Mouse (Mus musculus): ENCODE data around the gene Upk3b.

Gene Upk3b

DNA sequence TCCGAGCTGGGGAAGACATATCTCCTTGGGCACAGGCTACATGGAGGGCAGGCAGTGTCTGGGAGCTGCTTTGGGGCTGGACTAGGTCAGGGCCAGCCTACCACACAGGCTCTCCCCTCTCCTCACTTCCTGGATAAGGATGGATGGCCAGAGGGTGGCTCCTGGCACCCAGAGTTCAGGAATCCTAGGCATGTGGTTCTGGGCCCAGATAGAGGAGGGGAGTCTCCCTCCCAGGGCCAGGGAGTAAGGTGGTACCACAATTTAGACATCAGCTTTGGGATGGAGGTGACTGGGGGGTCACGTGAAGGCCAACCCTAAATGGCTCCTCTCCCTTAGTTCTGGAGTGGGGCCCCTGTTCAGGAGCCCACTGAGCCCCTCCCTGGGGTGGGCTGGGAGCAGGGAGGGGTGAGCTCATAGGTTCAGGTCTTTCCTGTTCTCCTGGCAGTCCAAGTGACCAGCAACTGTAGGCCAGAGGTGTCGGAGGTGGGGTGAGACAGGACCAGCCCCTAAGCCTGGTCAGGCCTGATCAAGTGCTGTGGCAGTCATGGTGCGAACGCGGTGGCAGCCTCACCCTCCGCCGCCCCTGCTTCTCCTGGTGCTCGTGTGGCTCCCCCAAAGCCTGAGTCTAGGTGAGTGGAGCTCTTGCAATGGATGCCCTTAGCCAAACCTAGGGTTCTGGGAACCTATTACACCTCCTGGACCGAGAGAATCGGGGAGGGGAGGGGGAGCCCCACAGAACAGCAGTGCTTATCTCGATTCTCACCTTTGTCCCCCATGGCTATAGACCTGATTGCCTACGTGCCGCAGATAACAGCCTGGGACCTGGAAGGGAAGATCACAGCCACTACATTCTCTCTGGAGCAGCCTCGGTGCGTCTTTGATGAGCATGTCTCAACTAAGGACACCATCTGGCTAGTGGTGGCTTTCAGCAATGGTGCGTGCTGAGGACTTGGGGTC is at the start of gene Upk3b:
Upk3b (plus strand) TSS at position 239 of the 957 bp plus-strand sequence.
- DNase-seq = no peak

DNA sequence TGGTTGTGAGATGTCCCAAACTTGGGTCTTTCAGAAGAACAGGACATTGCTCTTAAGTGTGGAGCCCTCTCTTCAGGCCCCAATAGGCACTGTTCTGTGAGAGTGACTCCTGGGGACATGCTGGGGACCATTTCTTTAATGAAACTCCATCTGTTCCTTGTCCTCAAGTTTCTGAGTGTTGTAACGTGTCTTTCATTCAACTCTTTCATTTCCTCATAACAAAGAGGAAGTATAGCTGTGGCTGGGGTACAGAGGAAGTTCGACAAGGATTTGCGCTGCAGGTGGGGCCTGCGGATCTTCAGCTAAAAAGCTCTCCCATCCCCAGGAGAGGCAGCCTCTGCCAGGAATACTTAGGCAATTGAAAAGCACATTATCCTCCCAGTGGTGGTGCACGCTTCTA is 47.7 kb upstream of the Upk3b start:
- DNase-seq = no peak

DNA sequence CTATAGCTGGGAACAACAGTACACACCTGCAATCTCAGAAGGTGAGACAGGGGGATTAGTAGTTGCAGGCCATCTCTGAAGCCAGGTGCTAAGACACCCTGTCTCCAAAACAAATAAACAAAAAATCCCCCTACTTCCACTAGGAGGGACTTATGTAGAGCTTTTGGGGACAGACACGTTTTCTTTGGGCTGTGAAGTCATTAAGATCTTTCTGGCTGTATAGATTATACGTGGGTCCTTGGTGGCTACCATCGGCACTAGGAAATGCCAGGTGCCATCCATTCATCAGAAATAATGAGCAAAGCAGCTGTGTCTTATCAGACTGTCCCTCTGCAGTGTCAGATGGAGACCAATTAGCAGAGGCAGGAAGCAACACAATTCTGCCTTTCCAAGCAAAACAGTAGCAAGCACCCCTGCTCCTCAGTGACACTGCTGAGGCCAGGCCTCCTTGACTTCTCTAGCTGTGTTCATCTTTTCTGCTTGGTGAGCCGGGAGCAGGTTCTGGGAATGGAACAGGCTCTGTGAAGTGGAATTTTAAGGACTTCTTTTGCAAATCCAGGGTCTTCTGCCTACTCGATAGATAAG is 44.8 kb upstream of the Upk3b start:
- DNase-seq = no peak

DNA sequence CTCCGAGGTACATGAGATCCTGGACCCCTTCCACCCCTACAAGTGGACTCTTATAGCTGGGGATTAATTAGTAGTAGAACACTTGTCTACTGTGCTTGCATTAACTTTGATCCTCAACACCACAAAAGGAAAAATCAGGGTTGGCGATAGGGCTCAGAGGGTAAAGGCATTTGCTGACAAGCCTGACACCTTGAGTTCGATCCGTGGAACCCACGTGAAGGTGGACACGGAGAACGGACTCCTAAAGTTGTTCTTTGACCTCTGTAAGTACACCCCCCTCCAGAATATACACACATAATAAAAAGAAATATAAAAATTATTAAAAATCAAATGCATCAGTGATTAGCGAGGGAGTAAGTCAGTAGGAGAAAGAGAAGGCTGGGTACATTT is 44.0 kb upstream of the Upk3b start:
- no peak for DNase-seq

DNA sequence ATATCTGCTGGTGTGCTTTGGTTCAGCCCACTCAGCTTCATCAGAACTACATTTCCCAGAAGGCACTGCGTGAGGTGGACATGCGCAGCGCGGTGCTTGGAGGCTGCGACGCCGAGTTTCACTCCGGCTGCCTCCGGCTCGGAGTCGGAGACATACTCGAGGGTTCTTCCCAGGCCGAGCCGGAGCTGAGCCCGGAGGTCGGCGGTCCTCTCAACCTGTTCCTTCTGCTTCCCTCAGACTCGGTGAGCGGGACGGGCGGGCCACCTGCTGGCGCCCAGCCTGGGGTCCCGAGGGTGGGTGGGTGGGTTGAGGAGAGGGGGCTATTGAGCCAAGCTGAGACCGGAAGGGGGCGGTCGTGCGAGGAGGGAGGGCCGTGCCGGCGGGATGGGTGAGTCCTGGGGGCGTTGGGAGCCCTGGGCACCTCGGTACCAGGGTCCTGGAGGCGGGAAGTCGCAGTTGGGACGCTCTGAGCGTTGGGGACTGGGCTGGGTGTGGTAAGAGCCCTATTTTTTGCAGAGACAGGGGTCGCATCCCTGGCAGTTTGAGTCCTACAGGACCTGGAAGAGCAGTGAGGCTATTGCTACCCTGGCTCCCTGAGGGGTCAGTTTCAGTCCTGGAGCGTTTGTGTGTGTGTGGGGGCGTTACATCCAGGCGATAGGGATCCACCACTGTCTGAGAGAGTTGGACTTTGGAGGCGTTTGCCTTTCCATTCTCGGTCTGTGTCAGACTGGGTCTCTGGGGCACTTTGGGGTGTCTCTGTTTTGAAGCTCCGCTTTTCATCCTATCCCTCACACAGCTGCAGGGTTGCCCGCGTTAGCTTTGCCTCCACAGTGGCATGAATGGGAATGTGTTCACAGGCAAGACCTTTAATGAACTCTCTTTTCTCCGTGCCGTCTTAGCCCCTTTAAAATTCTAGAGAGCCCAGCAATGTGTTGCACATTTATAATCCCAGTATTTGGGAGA is 43.3 kb upstream of the Upk3b start, which contains the start of gene Dtx2:
Dtx2 (plus strand) TSS at position 76 of the 963 bp plus-strand sequence.
- DNase-seq = peak; percentile 89

DNA sequence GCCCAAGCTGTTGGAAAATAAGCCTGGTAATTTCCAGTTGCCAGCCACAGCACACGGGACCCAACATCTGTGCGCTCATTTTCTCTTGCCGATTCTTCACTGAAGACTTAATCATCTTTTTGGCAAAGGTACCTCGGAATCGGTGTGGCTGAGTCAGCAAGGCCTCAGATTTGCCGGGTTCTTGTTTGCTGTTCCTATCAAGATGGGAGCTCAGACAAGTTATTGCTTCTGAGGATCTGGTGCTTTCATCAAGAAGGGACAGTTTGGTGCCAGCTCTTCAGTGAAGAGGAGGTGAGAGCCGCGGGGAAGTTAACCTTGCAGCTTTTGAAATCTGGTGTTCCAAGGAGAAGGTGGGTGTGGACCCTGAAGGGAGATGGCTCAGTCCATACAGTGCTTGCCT is 42.1 kb upstream of the Upk3b start:
- no peak for DNase-seq

DNA sequence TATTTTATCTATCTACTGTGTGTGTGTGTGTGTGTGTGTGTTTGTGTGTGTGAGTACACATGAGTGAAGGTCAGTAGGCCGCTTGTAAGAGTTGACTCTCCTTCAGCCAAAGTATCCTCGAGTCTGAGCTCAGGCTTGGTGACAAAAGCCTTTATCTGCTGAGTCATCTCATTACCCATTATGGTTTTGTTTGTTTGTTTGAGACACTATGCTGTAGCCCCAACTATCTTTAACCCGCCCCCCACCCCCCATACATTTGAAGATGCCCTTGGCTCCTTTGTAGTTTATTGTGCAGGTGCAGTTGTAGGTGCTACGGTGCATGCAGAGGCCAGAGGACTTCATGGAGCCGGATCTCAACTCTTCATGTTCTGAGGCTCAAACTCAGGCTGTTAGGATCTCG is 37.1 kb upstream of the Upk3b start:
- no peak for DNase-seq

DNA sequence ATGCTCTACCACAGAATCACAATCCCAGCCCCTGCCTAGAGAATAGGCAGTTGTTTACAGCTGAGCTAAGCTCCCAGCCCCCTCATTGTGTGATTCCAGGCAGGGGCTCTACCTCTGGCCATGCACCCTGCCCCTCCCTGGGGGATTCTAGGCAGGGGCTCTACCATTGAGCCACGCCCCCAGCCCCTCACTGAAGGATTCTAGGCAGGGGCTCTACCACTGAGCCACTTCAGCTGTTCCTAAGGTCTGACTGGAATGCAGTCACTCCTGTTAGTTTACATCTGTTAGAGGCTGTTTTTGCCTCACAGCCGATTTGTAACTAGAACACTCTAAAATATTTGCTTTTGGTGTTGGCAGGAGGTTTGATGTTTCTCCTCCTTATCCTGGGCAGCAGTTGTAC is 36.0 kb upstream of the Upk3b start:
- DNase-seq = no peak

DNA sequence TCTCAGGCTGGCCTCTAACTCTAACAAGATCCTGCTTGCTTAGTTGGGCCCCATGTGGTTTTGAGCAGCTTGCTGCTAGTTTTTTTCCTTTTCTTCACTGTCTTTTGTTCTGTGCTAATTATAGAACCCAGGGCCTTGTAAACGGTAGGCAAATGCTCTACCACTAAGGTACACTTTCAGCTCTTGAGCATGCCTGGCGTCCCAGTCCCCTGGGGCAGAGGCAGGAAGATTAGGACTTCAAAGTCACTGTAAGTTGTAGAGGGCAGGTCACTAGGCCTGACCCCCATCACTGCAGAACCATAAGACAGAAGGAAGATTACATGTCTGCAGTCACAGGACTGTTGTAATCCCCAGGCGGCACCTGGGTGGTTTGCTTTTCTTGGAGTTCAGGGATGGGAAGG is 35.5 kb upstream of the Upk3b start:
- no peak for DNase-seq

DNA sequence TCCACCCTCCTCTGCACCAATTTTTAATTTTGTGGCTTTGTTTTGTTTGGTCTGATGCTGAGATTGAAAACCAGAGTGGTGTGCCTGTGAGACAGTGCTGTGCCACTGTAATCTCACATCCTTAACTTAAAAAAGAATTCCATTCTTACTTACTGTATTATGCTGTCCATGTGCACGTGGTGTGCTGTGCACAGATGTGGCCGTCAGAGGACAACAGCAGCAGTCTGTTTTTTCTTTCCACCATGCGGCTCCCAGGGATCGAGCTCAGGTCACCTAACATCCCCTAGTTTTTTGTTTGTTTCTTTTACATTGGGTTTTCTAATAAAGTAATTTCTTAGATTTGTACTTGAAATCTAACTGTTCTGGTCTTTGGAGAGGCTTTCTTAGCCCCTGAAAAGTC is 33.8 kb upstream of the Upk3b start:
- no peak for DNase-seq

DNA sequence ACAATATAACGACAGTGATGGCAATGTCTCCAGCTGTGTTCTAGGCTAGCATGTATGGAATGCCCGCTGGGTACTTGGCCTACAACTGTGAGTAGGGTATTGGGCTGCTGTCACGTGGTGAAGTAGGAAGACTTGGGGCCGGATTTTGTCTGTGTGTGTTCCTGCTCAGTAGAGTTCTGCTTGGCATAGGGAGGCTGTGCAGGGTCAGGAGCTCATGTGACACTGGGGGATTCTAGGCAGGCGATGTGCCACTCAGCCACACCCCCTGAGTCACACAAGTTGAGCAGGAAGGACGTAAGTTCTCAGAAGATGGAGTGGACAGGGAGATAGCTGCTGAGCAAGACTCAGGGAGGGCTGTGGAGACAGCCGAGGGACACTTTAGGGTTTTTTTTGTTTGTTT is 30.6 kb upstream of the Upk3b start:
- no peak for DNase-seq

DNA sequence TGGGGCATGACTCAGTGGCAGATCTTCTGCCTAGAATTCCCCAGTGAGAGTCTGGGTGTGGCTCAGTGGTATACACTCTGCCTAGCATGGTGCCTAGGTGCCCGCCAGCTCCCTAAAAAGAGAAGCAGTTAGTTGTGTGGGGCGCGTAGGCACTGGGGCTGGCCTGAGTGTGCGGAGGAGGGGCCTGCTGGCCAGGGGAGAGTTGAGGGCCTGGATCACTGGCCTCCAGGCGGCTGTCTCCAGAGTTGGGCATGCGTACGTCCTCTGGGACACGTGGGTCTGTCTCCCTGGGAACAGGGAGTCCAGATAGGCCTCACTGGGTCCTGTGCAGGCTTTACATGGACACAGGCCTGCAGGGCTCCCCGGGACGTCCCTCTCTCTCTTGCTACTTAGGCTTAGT is 23.4 kb upstream of the Upk3b start:
- no peak for DNase-seq

DNA sequence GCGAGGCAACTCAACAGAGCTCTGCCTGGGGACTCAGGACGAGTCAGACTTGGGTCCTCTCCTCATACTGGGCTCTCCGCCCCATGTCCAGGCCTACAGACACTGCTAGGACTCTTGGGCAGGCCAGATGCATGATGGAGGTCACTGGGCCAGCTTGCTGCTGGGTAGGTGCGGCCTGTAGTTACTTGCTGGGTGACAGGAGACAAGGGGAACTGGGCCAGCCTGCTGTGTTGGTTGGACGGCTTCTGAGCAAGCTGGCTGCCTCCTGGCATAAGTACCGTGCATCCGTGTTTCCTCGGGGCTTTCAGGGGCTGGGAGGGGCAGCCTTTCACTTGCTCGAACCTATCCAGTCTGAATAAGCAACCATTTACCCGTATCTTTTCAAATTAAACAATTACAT is 22.7 kb upstream of the Upk3b start:
- no peak for DNase-seq

DNA sequence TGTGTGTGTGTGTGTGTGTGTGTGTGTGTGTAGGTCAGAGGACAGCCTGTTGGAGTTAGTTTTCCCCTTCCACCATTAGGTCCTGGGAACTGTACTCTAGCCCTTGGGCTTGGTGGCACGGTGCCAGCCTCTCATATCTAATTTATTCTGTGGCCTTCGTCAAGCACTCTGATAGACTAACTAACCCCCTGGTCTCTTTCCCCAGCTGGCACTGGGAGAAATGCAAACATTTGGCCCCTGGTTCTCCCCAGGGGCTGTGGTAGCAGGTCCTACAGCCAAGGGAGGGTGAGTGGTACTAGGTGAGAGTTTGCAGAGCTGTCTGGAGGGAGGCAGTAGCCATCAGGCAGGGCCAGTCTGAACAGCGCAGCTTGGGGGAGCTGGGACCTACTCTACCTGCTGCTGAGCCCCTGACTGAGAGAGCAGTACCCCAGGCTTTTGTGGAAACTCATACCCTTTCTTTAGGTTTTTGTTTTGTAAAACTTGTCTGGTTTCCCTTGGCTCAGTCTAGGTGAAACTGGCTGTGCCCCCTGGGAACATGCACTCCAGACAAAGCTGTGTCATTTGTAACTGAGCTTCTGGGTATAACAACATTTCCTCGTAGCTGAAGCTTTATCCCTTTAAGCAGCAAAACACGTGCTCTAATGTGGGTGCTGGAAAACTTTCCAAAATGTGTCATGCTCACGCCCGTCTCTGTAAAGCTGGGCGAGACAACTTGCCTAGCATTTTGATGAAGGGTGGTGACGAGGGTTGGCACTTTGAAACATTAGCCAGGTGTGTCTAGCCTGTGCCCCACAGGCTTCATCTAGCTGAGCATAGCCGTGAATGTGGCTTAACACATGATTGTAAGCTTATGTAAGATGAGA is 22.1 kb upstream of the Upk3b start:
- no peak for DNase-seq

DNA sequence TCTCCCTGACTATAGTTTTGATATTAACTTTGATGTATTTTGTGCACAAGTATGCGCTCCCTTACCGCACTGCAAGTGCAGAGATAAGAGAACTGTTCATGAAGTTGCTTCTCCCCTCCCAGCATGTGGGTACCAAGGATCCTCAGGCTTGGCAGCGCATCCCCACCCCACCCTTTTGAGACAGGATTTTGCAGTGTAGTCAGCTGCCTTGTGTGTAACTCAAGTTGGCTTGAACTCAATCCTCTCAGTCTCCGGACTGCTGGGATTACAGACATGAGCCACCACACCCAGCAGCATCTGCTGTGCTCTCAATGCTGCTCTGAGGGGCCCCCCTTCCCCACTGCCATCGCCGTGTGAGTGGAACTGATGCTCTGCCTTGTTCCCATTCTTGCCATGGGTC is 21.0 kb upstream of the Upk3b start:
- DNase-seq = no peak

DNA sequence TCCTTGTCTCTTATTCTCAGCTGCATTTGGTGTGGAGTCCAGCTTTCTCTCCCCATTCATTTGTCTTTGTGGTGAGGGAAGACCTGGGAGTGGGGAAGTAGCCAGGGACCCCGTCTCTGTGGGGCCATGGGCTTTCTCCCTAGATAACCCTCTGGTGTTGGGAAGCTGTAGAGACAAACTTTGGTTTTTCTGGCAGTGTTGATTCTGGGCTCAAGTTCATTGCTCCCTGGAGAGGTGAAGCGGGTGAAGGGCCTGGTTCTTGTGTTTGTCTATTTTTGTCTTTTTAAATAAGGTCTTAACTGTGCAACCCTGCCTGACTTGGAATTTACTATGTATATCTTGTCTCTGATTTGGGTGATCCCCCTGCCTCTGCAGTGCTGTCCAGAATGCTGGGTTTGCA is 19.6 kb upstream of the Upk3b start:
- DNase-seq = no peak

DNA sequence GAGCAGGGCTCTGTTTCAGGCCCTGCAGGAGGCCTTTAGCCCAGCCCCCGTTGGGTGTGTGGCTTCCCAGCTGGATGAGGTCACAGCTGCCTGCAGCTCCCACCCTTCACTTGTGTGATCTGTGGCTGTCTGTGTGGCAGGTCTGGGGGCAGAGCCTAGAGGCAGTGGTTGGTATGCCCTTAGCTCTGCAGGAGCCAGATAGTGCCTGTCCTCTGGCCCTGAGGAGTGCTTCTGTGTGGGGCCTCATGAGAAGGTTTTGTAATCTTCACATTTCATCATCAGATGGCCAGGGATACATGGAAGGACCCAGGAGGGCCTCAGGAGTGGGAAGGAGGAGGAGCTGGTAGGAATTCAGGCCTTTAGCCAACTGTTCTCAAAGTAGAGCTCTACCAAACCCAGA is 18.4 kb upstream of the Upk3b start:
- no peak for DNase-seq

DNA sequence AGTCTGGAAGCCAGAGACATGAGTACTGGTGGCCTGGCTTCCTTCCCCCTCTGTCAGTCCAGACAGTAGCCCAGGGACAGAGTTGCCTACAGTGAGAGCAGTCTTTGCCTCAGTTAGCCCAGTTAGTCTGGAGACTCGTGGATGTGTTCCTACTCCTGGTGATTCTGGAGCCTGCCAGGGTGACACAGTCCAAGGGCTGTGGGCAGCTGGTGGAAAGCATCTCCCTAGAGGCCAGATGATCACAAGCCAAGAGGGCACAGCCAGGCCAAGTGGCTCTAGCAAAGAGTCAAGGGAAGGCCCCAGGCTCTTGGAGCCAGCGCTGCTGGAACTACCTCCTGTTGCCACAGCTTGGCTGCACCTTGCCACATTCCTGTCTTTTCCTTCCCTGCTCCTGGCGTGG is 12.6 kb upstream of the Upk3b start:
- DNase-seq = peak; percentile 43

DNA sequence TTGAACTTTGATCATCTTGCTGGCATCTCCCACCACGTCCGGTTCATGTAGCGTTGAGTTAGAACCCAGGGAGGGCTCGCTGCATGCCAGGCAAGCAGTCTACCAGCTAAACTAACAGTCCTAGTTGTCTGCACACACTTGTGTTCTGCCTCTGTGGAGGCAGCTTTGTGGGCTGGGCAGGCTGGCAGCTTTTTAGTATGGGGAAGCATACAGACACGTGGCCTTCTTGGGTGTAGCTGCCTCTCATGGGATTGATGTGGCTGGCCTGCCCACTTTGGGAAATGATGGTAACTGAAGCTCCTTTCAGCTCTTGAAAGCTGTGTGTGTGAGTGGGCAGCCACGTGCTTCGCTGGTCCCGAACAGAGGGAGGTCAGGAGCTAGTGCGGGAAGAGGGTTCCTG is 11.4 kb upstream of the Upk3b start:
- DNase-seq = no peak

DNA sequence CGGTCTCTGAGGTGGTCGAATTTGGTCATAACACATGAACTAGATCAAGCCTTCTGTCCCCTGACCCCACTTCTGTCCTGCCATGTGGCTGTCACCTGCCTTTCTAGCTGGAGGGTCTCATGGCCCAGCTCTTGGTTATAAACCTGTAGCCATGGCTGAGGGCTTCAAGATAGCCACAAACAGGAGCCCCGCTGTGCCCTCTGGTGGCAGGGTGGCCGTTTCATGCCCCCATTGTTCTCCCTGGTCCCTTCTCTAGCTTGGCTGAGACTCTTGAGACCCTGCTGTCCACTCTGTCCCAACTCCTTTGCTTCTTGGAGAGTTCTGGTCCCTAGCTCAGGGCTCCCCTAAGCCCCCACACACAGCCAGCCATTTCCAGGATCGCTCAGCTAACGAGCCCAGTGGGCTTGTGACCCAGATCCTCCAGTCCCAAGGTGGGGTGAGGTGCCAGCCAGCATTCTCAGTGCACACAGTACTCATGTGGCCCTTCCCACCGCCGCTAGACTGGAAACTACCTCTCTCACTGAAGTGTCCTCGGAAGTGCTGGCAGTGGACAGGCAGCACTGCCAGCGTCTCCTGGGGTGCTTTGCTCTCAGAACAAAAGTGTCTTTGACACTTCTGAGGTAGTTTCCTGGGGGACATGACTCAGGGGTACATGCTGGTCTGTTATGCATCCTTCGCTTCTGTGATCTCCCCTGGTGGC is 10.5 kb upstream of the Upk3b start:
- no peak for DNase-seq

DNA sequence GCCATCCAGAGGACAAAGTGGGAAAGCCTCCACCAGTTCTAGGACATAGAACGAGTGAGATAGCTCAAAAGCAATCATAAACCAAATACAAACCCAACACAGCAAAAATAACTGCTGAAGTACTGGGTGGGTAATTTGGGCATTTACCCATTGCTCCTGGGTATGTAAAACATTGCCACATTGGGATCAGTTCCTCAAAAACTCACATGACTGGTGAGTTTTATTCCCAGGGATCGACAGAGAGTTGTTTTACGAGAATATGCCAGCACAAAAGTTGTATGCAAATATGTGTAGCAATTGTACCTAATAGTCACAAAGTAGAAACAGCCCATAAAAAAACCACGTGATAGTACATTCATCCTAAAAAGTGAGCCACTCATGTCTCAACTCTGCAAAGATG is 3.4 kb upstream of the Upk3b start:
- no peak for DNase-seq

DNA sequence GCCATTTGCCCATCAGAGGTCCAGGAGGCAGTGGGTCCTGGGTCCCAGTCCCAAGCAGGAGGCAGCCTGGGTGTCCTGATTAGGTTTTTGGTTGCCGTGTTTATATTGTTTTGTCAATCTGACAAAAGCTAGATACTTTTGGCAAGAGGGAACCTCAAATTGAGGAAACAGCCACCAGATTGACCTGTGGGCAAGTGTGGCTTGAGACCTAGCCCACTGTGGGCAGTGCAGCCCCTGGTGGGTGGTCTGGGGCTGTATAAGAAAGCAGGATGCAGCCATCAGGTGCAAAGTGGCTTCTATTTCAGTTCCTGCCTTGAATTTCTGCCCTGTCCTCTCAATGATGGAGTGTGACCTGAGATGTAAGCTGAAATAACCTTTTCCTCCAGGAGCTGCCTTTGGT is 3.0 kb upstream of the Upk3b start:
- DNase-seq = no peak

Data from cerebellum, adult 9-10 months (tissue).